Mouse (Mus musculus): ENCODE measurements around the gene Cdh6. TPM values are rescaled to one million over a fixed set of nuclear protein-coding genes. Genes with fewer than 3 reads are reported as not detected.
A peak's percentile ranks its signal among the peaks of the same experiment; 100 is the strongest.

The Cdh6 gene
- polyA plus RNA-seq (2016; fragmentation: Nextera tagmentation; extraction: Ambion mirVana) = 4.7 and 5.5 TPM in 2 replicates

GRCm38 (mm10) chr15:13173071-13173778, at the start of gene Cdh6:
Cdh6 (minus strand) TSS chr15:13173675.
- no peaks in the 10 kb centered on the region for H3K36me3 ChIP-seq
- peak within 1 kb of the TSS; percentile 85 for H3K27ac ChIP-seq
- H3K9me3 ChIP-seq (replicated peaks) = no peaks in the 10 kb centered on the region
- peaks cover 16% of the 10 kb centered on the region; the same call in 1 of the 2 replicates for H3K27me3 ChIP-seq (ENCODE audit: low read depth, poor library complexity, severe bottlenecking)
- peak; percentile 74 for DNase-seq (ENCODE audit: low spot score)
- 0% methylated on average over 42 of the region's 42 CpGs for WGBS
- H3K4me1 ChIP-seq = peaks cover 37% of the 10 kb centered on the region
- H3K4me3 ChIP-seq = peak within 1 kb of the TSS; percentile 74

DNA sequence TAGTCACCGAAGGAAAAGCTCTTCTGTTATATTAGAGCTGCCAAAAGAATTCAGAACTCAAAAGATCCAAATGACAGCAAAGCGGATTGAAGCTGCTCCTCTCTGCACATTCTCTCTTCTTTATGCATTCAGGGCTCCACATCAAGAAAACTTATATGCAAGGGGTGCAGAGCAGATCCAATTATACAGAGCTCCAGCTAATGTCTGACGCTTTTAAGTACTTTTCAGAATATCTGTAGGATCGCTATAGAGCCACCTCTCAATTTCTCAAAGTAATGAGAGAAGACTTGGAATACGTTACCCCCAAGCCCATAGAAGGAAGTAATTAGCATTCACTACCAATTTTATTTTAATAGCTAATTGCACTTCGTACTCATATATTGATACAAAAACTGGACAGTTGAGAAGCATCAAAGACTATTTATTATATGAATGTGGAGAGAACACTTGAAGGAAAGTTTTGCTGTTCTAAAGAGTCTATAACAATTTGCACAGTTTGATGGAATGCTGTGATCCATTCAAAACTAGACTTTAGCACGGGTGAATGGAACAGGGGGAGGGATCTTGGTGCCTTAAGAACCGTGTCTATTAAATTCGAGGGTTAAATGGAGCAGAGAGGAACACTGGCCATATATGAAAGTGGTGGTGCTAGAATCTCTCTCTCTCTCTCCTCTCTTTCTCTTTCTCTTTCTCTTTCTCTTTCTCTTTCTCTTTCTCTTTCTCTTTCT, 46.4 kb upstream of the Cdh6 start:
- DNase-seq (ENCODE audit: low spot score) = no peak
- Histone ChIP-seq H3K4me3 (no peak overlapping the region), H3K27me3 (ENCODE audit: low read depth, poor library complexity, severe bottlenecking) (no peaks in the 10 kb centered on the region), H3K4me1 (no peaks in the 10 kb centered on the region), H3K36me3 (no peaks in the 10 kb centered on the region), H3K27ac (no peak overlapping the region), H3K9me3 (replicated peaks) (no peaks in the 10 kb centered on the region)
- WGBS = 84% methylated on average over 9 of the region's 9 CpGs

DNA sequence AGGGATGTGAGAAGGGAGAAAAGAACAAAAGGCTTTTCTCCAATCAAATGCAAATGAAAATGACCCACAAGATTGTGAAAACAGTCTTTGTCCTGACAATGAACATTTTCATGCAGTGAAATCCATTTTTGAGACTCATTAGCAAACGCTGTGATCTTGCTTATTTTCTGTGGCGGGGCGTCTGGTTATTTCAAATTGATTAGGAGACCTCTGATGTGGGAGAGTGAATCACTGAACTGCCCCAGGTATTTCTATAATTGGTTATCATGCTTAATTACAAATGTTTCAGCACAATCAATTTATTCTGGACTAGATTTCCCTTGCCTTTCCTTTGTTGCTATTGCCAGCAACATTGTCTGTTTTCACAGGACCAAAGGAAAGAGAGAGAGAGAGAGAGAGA, 44.3 kb upstream of the Cdh6 start:
- H3K27me3 ChIP-seq (ENCODE audit: low read depth, poor library complexity, severe bottlenecking) = no peaks in the 10 kb centered on the region
- no peaks in the 10 kb centered on the region for H3K9me3 ChIP-seq (replicated peaks)
- no peak for DNase-seq (ENCODE audit: low spot score)
- no peaks in the 10 kb centered on the region for H3K36me3 ChIP-seq
- no peaks in the 10 kb centered on the region for H3K4me1 ChIP-seq
- no peak overlapping the region for H3K27ac ChIP-seq
- WGBS = 88% methylated on average over 3 of the region's 3 CpGs
- H3K4me3 ChIP-seq = no peak overlapping the region

- Histone ChIP-seq H3K36me3 (no peaks in the 10 kb centered on the region), H3K27me3 (ENCODE audit: low read depth, poor library complexity, severe bottlenecking) (no peaks in the 10 kb centered on the region), H3K27ac (no peak overlapping the region), H3K4me1 (no peaks in the 10 kb centered on the region), H3K4me3 (no peak overlapping the region), H3K9me3 (replicated peaks) (no peaks in the 10 kb centered on the region)
- WGBS = 100% methylated on average over 1 of the region's 1 CpGs
- DNase-seq (ENCODE audit: low spot score) = no peak
Measured at GRCm38 (mm10) chr15:13217161-13217560, 43.7 kb upstream of the Cdh6 start.

- WGBS = 95% methylated on average over 1 of the region's 1 CpGs
- Histone ChIP-seq H3K9me3 (replicated peaks) (no peaks in the 10 kb centered on the region), H3K36me3 (no peaks in the 10 kb centered on the region), H3K4me1 (no peaks in the 10 kb centered on the region), H3K4me3 (no peak overlapping the region), H3K27me3 (ENCODE audit: low read depth, poor library complexity, severe bottlenecking) (no peaks in the 10 kb centered on the region), H3K27ac (no peak overlapping the region)
- DNase-seq (ENCODE audit: low spot score) = no peak
Measured at GRCm38 (mm10) chr15:13212956-13213355, 39.5 kb upstream of the Cdh6 start.

DNA sequence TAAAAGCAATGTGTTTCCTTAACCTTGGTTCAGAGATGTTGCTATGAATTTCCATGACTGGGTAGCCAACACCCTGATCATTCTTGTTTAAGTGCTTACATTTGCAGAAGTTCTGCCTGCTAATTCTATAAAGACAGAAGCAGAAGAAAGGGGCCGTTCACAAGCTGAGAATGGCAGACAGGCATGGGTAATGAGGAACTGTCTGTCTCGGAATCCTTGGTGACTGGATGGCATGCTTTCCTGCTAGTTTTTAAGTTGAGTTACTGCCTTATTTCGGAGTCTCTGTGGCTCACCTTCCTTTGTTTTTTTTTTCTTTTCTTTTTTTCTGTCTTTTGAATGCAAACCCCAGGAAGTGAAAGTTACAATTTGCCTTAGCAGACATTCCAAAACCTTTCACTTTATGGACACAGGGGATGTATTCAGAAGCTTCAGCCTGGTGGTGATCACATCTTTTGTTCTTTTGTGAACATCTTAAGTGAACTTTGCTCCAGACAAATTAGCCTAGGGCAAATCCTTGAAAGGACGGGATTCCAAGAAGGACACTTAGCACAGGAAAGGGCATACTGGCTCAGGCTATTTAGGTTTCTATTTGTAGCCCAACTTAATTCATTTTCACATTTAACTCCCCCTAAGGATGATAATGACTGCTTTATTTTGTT, 38.7 kb upstream of the Cdh6 start:
- Histone ChIP-seq H3K4me1 (no peaks in the 10 kb centered on the region), H3K9me3 (replicated peaks) (no peaks in the 10 kb centered on the region), H3K4me3 (no peak overlapping the region), H3K27ac (no peak overlapping the region), H3K36me3 (no peaks in the 10 kb centered on the region), H3K27me3 (ENCODE audit: low read depth, poor library complexity, severe bottlenecking) (no peaks in the 10 kb centered on the region)
- 52% methylated on average over 4 of the region's 4 CpGs for WGBS
- DNase-seq (ENCODE audit: low spot score) = no peak

GRCm38 (mm10) chr15:13210186-13210585, 36.7 kb upstream of the Cdh6 start:
- no peaks in the 10 kb centered on the region for H3K9me3 ChIP-seq (replicated peaks)
- no peak for DNase-seq (ENCODE audit: low spot score)
- no peaks in the 10 kb centered on the region for H3K27me3 ChIP-seq (ENCODE audit: low read depth, poor library complexity, severe bottlenecking)
- no peak overlapping the region for H3K27ac ChIP-seq
- H3K4me3 ChIP-seq = no peak overlapping the region
- H3K36me3 ChIP-seq = no peaks in the 10 kb centered on the region
- no peaks in the 10 kb centered on the region for H3K4me1 ChIP-seq
- WGBS = 93% methylated on average over 6 of the region's 6 CpGs

DNA sequence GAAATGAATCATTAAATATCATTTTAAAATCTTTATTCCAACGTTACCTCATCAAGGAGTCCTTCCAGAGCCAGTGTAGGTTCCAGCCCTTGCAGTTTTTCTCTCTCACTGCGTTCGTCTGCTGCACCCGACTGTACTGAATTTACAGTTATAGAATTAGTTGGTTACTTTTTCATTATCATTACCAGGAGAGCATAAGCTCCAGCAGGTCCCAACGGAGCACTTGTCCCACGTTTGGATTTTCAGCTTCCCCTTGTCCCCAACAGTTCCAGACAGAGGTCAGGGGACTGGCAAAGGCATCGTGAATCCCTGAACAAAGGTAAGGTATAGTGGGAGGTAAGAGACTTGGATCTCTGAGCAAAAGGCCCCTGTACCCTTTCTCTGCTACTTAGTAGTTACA, 35.2 kb upstream of the Cdh6 start:
- Histone ChIP-seq H3K4me1 (no peaks in the 10 kb centered on the region), H3K4me3 (no peak overlapping the region), H3K9me3 (replicated peaks) (no peaks in the 10 kb centered on the region), H3K27ac (no peak overlapping the region), H3K27me3 (ENCODE audit: low read depth, poor library complexity, severe bottlenecking) (no peaks in the 10 kb centered on the region), H3K36me3 (no peaks in the 10 kb centered on the region)
- DNase-seq (ENCODE audit: low spot score) = no peak
- WGBS = 83% methylated on average over 7 of the region's 7 CpGs

DNA sequence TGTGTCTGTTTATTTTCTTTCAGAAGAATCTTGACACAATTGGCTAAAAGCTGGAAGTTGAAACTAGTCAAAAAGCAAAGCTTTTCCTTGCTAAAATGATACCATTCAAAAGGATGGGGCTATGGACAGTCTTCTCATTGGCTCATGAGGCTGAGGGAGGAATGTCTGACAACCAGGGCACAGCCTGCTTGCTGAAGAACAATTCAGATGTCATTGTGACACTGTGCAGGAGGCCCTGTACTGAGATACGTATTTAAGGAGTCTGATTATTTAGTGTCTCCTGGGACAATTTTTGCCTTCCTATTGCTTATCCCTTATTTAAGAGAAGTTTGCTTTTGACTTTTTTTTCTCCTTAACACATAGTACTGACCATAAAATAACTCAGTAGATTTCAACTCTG, 22.8 kb upstream of the Cdh6 start:
- Histone ChIP-seq H3K9me3 (replicated peaks) (no peaks in the 10 kb centered on the region), H3K36me3 (no peaks in the 10 kb centered on the region), H3K4me3 (no peak overlapping the region), H3K27me3 (ENCODE audit: low read depth, poor library complexity, severe bottlenecking) (no peaks in the 10 kb centered on the region), H3K4me1 (no peaks in the 10 kb centered on the region), H3K27ac (no peak overlapping the region)
- 31% methylated on average over 1 of the region's 1 CpGs for WGBS
- DNase-seq (ENCODE audit: low spot score) = no peak

- no peak for DNase-seq (ENCODE audit: low spot score)
- Histone ChIP-seq H3K4me1 (no peaks in the 10 kb centered on the region), H3K27me3 (ENCODE audit: low read depth, poor library complexity, severe bottlenecking) (no peaks in the 10 kb centered on the region), H3K36me3 (no peaks in the 10 kb centered on the region), H3K4me3 (no peak overlapping the region), H3K9me3 (replicated peaks) (no peaks in the 10 kb centered on the region), H3K27ac (no peak overlapping the region)
Measured at GRCm38 (mm10) chr15:13194048-13194447, 20.6 kb upstream of the Cdh6 start.

- Histone ChIP-seq H3K9me3 (replicated peaks) (no peaks in the 10 kb centered on the region), H3K36me3 (no peaks in the 10 kb centered on the region), H3K27me3 (ENCODE audit: low read depth, poor library complexity, severe bottlenecking) (no peaks in the 10 kb centered on the region), H3K4me1 (no peaks in the 10 kb centered on the region), H3K4me3 (no peak overlapping the region), H3K27ac (no peak overlapping the region)
- WGBS = 71% methylated on average over 11 of the region's 11 CpGs
- DNase-seq (ENCODE audit: low spot score) = no peak
Measured at GRCm38 (mm10) chr15:13193076-13193475, 19.6 kb upstream of the Cdh6 start.

DNA sequence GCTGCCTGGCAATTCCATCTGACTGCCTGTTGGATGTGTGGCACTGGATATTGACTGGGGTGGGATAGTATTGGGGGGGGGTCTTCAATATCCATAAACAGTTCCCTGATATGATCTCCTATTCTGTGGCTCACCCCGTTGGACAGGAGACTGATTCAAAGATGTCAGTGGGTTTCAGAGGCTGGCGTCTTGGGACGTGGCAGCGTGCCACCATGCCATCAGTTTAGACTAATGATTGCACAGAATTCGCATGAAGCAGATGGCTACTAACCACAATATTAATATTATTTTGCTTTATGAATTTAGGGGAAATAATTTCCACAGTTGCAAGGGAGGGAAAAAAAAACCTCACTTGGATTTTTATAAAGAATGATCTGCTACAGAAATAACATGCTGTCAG, 10.2 kb upstream of the Cdh6 start:
- Histone ChIP-seq H3K9me3 (replicated peaks) (no peaks in the 10 kb centered on the region), H3K36me3 (no peaks in the 10 kb centered on the region), H3K4me1 (no peaks in the 10 kb centered on the region), H3K27ac (no peak overlapping the region), H3K27me3 (ENCODE audit: low read depth, poor library complexity, severe bottlenecking) (no peaks in the 10 kb centered on the region), H3K4me3 (no peak overlapping the region)
- 92% methylated on average over 5 of the region's 5 CpGs for WGBS
- no peak for DNase-seq (ENCODE audit: low spot score)

- no peaks in the 10 kb centered on the region for H3K4me1 ChIP-seq
- peaks cover 4% of the 10 kb centered on the region; the same call in 1 of the 2 replicates for H3K27me3 ChIP-seq (ENCODE audit: low read depth, poor library complexity, severe bottlenecking)
- H3K9me3 ChIP-seq (replicated peaks) = no peaks in the 10 kb centered on the region
- H3K36me3 ChIP-seq = no peaks in the 10 kb centered on the region
- whole genome bisulfite sequencing = 87% methylated on average over 8 of the region's 8 CpGs
- H3K4me3 ChIP-seq = no peak overlapping the region
- H3K27ac ChIP-seq = no peak overlapping the region
- DNase-seq (ENCODE audit: low spot score) = no peak
Measured at GRCm38 (mm10) chr15:13181430-13181829, 8.0 kb upstream of the Cdh6 start.
